Mouse (Mus musculus): ENCODE data around the gene Unc5b.

The Unc5b gene

DNA sequence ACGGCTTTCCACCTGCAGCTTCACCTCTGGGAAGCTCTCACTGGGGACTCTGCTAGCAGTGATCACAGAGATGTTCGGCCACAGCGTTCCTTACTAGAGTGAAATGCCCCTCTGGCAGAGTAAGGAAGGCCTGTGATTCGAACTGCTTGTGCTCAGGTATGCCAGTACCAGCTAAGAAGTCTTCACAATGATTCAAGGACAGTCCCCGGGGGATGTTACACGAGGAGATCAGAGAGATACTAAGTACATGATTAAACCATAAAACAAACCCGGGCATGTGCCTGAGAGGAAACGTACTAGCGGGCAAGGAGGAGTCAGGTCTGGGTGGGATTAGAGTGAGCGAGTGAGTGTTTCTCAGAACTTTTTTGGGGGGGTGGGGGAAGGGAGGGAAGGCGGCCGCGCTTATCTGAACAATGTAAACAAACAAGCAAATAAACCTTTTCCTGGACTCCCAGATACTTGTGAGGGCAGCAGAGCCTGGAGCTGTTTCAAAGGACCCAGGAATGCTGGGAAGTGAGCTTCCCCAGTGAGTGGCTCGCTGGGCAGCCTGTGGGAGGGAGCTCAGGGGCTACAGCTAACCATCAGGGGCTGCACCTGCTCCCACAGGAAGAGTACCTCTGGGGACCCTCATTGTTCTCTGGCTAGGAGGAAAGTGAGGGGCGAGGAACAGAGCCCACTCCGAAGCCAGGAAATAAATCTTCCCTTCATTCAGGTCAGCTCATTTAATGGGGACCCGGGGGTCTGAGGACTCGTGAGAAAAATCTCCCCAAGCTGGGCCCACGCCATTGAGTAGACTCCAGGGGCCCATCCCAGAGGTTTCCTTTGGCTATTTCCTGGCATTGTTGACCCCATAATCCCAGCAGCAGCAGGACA is 30.9 kb downstream of the Unc5b start:
- no peak for DNase-seq (ENCODE audit: low spot score)

DNA sequence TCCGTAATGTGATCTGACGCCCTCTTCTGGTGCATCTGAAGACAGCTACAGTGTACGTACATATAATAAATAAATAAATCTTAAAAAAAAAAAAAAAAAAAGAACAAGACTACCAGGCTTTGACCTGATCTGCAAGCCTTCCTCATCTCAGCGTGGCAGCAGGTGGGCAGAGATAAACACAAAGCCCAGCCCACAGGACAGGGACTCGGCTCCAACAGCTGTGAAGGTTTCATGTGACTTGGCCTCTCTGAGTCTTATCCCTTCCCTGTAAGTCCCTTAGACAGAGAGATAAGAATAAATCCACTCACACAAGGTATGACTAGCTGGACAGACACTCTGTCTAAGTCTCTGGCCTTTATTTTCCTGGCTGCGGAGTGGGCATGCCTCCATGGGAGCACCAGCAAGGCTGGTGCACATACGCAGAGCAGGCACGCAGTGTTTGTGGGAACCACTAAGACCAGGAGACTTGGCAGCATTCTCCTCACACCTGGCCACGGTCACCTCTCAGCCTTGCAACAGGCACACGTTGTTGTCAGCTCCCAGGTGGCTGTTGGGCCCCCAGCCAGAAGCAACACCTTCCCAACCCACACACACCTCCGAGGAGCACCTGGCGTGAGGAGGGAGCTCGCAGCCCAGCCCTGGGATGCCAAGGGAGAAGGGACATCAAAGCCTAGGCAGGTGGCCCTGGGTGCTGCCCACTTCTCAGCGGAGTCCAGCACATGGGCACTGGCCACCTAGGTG is 33.5 kb downstream of the Unc5b start:
- no peak for DNase-seq (ENCODE audit: low spot score)

DNA sequence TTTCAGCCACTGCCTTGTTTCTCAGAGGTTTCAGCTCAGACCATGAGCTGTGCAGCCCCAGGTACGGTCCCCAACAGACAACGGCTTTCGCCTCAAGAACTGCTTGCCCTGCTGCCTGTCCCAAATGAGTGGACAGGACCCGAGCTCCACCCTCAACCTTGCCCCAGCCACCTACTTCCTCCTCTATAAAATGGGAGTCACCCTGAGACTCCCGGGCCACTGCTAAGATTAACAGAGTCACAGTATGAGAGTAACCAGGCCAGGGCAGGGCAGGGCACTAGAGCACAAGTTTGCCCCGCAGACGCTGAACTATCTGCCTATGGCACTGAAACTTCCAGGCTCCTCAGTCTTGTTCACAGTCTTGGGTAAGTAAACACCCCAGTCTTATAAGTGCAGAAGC is 34.9 kb downstream of the Unc5b start:
- DNase-seq (ENCODE audit: low spot score) = no peak

DNA sequence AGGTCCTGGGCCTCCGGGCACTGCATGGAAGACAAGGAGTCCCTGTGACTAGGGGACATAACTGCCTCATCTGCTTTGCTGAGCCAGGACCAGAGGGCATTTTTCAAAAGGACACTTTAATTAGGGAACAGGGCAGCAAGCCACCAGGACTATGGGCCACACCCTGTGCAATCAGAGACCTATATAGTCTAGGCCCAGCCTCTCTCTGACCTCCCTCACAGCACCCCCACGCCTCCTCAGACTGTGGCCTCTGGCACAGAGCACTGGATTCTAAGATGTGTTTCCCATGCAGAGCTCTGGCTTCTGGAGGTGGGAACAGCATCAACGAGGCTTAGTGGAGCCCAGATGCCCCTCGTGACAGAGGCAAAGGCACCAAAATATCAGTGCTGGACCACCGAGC is 35.4 kb downstream of the Unc5b start:
- no peak for DNase-seq (ENCODE audit: low spot score)

DNA sequence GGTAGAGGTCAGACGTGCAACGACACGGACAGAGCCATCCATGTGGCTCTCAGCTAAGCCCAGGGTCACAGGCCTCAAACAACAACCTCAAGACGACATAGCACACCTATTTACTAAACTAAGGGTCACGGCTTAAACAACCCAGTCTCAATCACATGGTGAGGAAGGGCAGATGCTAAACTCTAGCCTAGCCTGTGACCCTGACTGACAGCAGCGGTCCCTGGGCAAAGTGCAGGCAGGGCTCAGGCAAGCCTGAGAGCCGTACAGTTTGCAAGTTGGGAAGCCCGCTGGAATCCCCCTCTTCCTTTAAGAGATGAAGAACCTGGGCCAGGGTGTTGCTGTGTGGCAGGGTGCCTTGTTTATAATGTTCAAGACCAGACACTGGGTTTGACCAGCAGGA is 36.6 kb downstream of the Unc5b start:
- no peak for DNase-seq (ENCODE audit: low spot score)

DNA sequence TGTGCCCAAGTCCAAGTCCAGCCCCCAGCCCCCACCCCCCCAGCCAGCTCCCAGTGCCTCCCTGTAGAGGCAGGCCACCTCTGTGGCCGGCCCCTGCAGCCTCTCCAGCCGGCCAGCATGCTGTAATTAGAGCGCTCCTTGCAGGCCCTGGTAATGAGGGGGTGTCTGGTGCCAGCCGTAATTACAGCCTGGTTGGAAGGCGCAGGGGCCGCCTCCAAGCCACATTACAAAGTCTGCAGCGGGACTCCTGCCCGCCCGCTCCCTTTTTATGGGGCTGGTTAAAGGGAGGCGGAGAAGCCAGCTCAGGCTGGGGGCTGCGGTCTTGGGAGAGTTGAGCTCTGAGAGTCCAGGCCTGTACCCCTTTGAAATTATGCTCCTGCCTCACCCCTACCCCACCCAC is 37.0 kb downstream of the Unc5b start:
- no peak for DNase-seq (ENCODE audit: low spot score)

DNA sequence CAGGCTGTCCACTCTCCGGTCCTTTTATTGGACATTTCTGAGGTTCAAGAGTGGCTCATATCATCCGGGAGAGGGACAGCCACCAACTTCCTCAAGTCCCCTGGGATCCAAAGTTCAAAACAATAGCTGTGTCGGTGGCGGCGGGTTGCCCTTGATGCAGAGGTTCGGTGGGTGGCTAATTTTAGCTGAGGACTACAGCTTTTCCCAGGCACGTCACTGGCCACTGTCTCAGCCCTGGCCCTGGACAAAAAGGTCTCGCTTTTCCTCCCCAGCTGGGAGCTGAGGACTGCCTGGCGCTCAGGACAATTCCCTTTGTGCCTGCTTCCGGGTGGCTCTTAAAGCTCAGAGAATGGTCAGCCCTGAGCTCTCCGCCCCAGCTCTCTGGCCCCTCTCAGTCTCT is 38.5 kb downstream of the Unc5b start:
- DNase-seq (ENCODE audit: low spot score) = no peak

DNA sequence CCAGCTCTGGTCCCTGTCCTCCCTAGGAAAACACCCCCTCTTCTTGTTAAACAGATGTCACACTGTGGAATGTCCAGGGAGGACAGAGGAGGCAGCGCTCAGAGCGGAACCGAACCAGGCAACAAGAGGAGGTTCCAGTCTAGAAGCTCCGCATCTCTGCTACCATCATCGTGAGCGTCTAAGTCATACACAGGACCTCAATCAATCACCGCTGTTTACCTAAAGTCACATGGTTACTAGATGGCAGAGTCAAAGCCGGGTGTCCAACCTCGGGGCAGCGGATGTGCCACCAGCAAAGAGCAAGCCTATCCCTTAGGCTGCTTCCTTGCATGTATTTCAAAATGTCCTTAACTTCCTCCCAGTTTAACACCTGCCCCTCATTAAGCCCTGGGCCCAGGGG is 39.0 kb downstream of the Unc5b start:
- DNase-seq (ENCODE audit: low spot score) = no peak

DNA sequence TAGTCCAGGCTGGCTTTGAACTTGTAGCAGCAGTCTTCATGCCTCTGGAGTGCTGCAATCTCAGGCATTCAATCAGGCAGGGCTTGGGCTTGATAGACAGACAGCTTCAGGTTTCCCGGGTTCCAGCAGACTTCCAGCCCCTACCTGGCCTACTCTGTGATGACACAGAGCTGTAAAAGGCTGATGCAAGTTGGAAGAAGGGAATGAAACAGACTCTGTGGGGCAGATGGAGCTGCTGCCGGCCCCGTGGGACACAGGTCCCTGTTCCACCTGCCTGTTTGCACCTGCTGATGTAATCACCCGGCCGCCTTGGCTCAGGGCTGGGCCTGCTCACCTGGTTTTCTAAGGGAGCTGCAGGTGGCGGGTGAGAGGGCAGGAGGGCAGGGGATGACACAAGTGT is 40.5 kb downstream of the Unc5b start:
- no peak for DNase-seq (ENCODE audit: low spot score)

DNA sequence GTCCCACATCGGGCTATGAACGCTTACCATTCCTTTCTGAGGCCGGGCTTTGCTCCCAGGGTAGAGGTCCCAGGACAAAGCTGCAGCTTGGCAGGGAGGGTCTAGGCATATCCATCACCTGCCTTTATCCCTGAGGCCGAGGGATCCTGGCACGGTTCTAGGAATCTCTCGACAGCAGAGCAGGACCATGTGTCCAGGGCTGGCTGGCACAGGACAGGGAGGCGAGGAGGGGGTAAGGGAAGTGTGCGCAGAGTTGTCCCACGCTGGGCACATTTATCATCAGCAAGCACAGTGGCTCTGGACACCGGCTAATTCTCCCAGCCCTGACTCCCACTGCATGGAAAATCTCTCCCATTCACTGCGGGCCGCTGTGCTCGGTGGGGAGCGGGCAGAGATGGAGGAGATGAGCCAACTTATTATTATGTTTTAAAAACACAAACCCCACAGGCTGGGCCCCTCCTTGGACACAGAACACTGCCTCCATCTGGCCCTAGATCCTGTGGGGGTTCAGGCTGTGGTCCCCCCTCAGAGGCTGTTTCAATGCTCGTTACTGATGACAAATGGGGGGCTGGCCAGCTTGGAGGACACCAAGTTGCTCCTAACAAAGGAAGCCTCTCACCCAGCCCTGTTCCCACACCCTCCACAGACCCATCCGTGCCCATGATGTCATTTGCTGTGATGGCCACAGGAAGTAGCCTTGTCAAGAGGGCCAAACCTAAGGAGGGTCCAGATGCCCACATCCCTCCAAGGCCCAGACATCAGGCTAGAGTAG is 43.9 kb downstream of the Unc5b start:
- no peak for DNase-seq (ENCODE audit: low spot score)

DNA sequence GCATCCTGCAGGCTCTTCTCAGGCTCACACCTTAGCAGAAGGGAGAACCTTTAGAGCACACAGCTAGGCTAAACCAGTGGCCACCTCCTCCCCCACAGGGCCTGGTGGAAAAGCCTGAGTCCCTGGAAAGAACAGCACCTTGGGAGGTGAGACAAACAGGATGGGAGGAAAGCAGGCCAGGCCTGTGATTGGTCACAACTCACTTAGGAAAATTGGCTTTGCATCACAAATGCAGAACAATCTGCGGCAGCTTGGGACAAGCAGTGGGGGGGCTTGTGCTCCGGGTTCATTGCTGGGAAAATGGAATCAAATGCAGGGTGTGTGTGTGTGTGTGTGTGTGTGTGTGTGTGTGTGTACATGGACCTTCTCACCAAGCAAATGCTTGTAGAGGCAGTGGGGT is 47.8 kb downstream of the Unc5b start:
- DNase-seq (ENCODE audit: low spot score) = no peak

DNA sequence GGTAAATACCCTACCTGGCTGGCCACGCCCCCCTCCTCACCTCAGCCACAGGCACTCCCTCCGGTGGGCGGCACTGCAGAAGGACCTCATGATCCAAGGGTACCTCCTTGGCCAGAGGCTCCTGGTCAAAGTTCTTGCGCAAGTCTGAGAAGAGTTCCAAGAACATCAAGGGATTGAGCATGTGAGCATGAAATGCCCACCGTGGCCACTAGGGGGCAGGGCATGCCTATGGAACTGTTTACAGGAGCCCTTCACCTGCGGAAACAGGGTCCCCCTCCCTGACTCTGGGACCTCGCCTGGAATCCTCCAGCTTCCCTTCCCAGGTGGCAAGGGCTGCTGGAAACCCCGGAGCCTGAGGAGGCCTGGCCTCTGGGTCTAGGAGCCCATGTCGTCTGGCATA is 51.8 kb downstream of the Unc5b start:
- DNase-seq (ENCODE audit: low spot score) = no peak

DNA sequence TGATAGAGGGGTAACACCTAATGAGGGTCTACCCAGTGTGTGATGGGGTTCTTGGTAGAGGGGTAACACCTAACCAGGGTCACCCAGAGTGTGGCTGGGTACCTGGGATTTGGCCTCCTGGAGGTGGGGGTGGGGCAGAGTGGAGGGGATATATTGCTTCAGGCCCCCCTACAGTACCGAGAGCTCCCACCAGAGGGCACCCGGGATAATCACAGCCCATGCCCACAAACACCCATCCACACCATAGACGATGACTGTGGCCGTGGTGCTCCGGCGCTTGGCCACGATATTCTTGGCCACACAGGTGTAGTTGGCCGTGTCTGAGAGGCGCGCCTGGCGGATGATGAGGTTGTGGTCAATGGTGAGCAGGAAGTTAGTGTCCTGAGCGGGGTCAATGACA is 52.8 kb downstream of the Unc5b start:
- no peak for DNase-seq (ENCODE audit: low spot score)

DNA sequence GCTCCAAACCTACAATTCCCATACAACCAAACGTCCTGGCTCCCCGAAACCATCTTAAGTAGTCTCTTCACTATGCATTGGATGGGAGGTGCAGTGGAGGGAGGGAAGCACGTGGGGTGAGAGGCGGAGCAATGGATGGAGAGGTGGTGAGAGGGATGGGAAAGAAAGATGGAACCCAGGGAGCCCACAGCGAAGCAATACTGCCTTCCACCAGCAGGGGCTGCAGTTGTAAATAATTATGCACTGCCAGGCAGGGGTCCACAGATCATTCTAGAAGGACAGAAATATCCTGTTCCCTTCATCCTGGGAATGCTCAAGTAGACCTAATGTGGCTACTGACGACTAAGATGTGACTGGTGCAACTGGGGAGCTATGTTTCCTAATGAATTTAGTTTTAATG is 55.9 kb downstream of the Unc5b start:
- DNase-seq (ENCODE audit: low spot score) = no peak

DNA sequence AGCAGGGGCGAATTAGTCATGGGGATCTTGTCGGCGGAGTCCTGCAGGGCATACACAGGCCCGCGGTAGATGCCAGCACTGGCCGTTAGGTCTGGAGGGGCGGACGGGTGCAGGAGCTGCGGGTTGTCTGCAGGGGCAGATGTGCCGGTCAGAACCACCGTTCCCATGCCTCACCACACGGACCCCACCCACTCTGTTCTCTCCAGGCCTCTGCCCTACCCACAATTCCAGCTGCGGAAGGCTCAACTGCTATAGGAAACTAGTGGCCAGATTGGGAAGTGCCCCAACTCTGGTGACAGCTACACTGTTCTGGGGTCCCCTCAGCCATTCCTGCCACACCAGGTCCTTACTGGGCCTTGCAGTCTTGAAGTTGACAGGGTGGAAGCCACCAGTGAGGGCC is 56.8 kb downstream of the Unc5b start:
- no peak for DNase-seq (ENCODE audit: low spot score)

DNA sequence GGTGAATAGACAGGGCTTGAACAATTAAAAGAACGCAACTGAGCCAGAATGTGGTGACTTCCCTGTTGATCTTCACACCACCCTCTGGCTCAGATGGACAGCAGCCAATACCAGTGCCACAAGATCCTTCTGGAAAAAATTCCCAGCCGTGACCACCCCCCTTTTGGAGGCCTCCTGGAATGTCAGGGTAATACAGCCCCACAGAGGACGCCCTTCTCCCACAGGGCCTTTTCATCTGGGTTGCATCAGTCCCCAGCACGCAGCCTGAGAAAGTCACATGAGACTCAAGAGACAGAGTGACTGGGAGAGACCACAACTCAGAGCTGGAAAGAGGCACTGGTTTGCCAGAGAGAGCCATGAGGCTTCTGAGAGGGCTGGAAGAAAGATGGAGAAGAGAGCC is 60.5 kb downstream of the Unc5b start:
- no peak for DNase-seq (ENCODE audit: low spot score)

DNA sequence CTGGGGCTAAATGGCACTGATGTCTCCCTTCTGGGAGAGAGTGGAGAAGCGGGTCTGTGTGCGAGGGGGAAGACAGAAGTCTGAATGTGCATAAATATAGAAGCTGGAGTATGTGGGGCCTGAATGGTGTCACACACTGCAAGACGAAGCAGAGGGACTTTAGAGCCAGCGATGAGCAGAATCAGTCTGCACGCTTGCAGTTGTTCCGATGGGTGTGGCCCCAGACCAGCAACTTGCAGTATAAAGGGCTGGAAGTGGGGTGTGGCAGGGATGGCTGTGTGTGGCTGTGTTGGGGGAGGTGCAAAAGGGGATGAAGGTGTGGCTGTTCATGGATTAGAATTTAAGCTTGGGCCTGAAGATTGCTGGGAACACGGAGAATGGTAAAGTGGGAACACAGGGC is 62.8 kb downstream of the Unc5b start:
- DNase-seq (ENCODE audit: low spot score) = no peak

DNA sequence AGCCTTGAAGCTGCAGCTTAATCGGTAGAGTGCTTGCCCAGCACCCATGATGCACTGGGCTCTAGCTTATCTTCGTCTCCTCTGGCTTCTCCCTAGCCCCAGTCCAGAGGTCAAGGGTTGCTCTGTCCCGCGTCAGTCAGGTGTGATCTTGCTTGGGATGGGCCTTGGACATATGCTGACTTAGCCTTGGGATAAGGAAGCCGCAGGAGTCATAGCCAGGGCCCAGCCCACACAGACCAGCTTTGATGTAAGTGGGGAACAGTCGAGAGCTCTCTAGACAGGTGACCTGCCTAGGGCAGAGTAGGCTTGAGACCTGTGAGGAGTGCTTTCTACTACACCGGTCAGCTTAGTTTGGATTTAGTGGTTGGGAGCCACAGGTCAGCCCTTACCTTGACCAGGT is 64.0 kb downstream of the Unc5b start:
- DNase-seq (ENCODE audit: low spot score) = no peak

DNA sequence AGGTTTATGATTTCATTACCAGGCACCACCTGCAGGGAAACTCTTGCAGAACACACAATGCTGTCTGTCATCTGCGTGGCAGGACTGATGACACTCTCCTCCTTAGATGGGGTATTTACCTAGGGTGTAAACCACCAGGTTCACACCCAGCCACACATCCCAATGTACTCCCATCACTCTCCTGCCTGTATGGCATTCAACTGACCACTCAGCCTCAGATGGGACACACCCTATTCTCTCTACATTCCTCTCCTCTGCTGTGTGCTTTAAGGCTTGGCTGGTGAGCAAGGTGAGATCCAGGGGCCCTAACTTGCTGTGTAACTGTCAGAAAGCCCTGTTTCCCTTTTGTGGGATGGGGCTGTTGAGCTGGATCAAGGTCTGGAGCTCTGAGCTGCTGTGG is 69.3 kb downstream of the Unc5b start:
- DNase-seq (ENCODE audit: low spot score) = no peak

DNA sequence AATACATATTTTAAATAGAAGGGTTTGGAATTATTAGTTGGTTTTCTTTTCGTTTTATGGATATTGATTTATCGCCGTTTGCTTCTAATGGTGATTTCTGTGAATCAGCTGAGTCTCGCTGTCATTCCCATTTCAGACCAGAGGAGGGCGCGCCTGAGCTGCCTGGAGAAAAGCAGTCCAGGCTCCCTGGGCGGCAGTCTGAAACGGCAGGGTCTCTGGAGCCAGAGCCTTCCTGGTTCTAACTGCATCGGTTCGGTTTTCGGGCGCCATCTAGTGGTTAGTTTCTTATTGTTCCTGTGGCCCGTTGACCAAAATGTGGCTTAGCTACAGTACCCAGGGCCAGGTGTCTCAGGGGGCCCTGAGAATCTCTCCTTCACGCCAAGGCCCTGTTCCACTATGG is 71.0 kb downstream of the Unc5b start:
- DNase-seq (ENCODE audit: low spot score) = peak; percentile 83

DNA sequence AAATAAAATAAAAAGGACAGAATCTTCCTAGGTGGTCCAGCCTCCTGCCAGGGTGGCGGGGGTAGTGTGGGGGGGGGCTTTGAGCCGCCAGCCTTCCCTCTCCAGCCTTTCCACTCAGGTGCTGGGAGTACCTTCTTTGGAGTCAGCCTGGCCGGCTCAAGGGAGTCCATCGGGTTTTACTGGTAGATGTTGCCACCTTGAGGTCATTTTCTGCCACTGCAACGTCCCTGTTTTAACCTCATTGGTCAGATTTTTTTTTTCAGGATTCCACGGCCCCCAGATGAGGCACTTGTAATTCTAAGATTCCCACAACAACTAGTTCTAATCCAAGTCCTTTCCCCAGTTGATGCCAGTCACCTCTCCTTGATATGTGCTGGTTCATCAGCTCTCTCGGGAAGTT is 74.4 kb downstream of the Unc5b start:
- DNase-seq (ENCODE audit: low spot score) = no peak

DNA sequence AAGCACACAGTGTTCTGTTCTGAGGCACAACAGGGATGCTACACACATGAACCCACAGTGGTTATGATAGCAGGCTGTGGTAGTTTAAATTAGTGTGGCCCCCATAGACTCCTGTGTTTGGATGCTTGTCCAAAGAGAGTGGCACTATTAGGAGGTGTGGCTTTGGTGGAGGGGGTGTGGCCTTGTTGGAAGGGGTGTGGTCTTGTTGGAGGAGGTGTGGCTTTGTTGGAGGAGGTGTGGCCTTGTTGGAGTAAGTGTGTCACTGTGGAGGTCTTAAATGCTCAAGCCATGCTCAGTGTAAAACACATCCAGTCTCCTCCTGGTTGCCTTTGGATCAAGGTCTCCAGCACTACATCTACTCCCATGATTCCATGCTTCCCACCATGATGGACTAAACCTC is 75.2 kb downstream of the Unc5b start:
- no peak for DNase-seq (ENCODE audit: low spot score)

DNA sequence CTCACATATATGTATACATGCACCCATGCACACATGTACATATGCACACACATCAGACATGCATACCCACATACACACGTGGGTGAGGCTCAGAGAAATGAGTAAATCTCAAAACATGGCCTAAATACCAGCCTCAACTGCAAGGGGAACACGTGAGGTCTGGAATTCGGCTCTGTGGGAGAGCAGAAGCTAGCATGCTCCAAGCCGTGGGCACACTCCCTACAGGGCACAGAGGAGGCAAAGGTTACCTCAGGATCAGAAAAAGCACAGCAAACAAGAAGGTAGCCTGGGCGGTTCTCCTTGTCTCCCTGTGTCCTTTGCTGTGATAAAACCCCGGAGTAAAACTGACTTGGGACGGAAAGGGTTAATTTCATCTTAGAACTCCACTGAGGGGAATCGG is 77.4 kb downstream of the Unc5b start:
- no peak for DNase-seq (ENCODE audit: low spot score)

Measured in ovary, adult 18-20 months (tissue).